Mouse (Mus musculus): Measurements from ENCODE around the gene Plod3.

Plod3 gene

DNA sequence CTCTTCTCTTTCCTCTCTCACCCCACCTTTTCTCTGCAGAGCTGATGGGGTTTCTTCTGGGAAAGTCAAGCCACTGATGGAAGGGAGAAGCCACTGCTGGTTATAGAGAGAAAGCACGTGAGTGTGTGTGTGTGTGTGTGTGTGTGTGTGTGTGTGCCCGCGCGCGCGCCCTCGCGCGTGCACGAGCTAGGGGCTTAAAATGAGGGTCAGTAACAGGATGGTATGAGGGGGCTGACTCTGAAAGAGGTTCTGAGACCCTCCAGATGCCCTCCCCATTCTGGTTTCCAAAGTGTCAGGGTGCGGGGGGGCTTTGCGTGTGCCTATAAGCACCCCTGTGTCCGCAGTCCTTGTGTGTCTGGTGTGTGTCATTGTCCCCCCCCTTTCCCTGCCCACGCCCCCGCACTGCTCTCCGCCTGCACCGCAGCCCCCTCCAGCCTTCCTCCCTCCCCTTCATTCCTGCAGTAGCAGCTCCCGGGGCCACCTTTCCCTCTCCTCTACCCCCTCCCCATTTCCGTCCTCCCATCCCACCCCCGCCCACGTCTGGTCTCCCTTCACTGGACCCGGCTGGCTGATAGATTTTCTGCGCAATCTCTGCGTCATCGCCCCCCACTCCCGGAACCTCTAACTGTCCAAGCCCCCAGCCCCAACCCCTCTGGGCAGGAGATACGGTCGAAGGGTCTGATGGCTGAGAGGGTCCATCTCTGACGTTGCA is 41.9 kb downstream of the Plod3 start:
- DNase-seq: peak; percentile 22

DNA sequence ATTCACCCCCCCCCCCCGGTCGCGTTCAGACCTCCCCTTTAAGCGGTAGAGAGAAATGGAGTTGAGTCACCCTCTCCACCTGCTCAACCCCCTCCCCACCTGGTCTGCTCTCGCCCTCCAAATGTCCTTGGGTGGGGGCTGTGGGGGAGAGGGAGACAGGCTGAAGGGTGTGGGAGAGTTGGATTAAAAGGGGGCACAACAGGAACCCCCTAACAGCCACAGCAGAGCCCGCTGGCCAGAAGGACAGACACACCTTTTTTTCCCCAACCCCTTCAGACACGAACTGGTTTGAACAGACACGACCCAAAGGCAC is 42.4 kb downstream of the Plod3 start:
- DNase-seq: peak; percentile 10

DNA sequence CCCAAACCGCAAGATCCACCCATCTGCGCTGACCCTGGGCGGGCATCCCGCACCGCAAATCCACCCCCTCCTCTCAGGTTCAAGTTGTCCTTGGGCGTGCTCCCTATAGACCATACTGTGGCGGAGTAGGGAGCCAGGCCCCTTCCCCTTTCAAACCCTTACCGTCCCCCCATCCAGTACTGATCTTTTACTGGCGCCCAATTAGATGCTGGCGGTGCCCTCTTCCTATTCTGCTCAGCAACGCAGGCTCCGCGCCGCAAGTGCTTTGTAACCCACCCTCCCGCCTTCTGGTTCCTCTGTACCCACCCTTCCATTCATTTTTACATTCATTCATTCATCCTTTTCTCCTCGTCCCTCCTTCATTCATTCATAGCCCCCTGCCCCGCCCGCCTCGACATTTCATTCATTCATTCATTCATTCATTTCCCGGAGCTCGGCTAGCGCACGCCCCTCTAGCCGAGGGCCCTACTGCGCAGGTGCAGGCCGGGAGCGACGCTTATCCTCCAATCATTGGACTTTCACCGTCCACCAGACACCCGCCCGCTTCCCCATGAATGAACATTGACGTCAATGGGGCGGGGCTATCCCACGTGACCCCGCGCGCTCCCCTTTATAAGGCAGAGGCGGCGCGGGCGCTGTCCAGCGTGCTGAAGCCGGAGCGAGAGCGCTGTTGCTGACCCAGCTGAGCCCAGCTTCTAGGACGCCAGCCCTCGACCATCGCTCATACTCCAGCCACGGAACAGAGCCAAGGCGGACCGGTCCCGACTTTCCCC is 43.0 kb downstream of the Plod3 start:
- DNase-seq: peak; percentile 96

DNA sequence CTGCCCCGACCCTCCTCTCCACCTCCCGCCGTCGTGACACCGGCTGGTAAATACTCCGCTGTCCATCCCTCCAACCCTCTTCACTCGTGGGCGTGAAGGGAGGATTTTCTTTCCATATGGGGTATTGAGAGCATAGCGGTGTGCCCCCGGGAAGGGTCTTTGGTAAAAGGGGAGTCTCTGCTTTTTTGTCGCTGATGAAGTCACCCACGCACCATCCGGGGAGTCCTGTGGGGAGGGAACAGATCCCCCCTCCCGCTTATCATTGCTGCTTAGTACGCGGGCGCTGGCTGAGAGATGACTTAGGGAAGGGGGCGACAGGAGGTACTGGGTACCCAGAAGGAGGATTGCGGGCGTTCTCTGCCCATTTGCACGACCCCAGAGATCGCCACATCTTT is 43.6 kb downstream of the Plod3 start:
- no peak for DNase-seq

DNA sequence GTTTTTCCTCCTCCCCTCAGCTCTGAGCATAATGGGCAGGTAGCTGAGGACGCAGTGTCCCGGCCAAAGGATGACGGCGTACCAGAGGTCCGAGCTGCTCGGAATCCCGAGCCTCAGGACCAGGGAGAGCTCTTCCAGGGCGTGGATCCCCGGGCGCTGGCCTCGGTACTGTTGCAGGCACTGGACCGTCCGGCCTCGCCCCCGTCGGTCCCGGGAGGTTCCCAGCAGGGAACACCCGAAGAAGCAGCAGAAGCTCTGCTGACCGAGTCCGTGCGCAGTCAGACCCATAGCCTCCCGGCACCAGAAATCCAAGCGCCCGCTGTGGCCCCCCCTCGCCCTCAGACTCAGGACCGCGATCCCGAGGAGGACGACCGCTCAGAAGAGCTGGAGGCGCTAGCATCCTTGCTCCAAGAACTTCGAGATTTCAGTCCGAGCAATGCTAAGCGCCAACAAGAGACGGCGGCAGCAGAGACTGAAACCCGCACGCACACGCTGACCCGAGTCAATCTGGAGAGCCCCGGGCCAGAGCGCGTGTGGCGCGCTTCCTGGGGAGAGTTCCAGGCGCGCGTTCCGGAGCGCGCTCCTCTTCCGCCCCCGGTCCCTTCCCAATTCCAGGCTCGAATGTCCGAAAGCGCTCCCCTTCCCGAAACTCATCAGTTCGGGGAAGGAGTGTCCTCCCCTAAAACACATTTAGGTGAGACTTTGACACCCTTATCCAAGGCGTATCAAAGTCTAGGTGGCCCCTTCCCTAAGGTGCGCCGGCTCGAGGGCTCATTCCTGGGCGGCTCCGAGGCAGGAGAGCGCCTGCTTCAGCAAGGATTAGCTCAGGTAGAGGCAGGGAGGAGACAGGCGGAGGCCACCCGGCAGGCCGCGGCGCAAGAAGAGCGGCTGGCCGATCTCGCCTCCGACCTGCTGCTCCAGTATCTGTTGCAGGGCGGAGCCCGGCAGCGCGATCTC is 44.5 kb downstream of the Plod3 start:
- peak; percentile 25 for DNase-seq

DNA sequence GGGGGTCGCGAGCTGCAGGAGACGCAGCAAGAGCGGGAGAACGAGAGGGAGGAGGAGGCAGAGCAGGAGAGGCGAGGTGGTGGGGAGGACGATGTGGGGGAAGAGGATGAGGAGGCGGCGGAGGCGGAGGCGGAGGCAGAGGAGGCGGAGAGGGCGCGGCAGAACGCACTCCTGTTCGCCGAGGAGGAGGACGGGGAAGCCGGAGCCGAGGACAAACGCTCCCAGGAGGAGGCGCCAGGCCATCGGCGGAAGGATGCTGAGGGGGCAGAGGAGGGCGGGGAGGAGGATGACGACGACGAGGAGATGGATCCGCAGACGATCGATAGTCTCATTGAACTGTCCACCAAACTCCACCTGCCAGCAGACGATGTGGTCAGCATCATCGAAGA is 45.2 kb downstream of the Plod3 start:
- peak; percentile 60 for DNase-seq

DNA sequence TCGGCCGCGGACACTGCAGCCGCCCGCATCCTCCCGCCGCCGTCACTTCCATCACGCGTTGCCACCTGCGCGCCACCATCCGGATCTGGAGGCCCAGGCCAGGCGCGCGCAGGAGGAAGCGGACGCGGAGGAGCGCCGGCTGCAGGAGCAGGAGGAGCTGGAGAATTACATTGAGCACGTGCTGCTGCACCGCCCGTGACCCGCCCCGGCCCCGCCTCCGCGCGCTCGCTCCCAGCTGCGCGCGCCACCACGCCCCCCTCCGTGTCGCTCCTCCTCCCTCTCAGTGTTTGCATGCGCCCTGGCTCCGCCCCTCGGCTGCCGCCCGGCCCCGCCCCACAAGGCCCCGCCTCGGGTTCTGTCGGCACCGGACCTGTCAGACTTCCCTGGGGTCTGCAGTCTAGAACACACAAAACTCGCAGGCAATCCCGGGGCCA is 45.8 kb downstream of the Plod3 start:
- peak; percentile 97 for DNase-seq

DNA sequence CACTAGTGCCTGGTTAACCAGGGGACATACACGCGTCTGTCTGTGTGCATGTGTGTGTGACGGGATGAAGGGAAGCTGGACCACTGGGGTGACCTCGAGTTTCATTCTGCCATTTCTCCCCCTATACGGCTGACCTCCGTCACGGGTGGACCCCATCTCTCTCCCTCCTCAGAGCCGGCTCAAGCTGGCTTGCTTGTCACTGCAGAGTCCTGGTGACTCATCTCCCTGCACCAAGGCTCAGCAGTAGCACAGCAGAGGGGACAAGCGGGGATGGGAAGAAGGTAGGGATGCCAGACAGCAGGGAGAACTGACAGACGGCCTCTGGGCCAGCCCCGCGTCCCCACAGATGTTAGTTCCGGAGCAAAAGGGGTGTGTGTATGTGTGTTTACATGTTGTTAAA is 49.4 kb downstream of the Plod3 start:
- DNase-seq: no peak

DNA sequence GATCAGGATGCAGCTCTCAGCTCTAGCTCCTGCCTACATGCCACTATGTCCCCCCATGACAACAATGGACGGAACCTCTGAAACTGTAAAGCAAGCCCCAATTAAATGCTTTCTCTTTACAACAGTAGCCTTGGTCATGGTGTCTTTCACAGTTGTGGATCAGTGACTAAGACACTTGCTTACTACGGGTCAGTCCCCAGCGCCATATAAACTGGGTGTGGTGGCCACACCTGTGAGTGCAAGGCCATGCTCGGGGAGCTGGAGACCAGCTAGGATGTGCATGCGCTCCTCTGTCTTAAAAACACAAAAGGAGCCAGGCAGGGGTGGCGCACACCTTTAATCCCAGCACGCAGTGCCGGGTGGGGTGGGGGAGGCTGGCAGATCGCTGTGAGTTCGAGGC is 52.6 kb downstream of the Plod3 start:
- DNase-seq: no peak

DNA sequence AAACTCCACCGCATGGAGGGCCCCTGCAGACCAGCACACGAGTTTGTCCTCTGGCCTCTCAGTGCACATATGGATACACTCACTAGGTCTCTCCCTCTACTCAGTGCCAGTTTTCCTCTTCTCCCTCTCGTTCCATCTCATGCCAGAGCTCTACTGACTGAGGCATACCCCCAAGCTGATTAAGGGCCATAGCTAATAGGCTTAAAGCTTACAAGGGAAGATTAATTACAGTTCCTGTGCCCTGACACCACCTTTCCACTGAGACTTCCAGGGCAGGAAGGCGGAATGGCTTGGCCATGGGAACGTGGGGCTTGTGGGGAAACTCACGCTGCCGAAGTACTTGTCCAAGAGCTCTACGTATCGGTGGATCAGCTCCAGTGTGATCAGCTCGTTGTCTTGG is 54.6 kb downstream of the Plod3 start:
- DNase-seq: no peak

DNA sequence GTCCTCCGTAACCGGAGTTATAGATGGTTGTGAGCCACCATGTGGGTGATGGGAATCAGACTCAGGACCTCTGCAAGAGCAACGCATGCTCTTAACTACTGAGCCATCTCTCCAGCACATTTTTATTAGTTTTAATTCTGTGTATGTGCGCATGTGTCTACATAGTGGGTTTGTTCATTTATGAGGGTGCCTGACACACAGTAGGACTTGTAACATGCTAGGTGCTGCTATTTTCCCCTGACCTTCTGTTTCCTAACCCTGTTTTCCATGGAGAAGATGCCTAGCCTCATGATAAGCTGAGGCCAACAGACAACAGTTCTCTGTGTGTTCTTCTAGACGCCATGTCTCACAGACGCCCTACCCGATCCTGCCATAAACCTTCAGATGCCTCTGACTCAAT is 57.2 kb downstream of the Plod3 start:
- no peak for DNase-seq

DNA sequence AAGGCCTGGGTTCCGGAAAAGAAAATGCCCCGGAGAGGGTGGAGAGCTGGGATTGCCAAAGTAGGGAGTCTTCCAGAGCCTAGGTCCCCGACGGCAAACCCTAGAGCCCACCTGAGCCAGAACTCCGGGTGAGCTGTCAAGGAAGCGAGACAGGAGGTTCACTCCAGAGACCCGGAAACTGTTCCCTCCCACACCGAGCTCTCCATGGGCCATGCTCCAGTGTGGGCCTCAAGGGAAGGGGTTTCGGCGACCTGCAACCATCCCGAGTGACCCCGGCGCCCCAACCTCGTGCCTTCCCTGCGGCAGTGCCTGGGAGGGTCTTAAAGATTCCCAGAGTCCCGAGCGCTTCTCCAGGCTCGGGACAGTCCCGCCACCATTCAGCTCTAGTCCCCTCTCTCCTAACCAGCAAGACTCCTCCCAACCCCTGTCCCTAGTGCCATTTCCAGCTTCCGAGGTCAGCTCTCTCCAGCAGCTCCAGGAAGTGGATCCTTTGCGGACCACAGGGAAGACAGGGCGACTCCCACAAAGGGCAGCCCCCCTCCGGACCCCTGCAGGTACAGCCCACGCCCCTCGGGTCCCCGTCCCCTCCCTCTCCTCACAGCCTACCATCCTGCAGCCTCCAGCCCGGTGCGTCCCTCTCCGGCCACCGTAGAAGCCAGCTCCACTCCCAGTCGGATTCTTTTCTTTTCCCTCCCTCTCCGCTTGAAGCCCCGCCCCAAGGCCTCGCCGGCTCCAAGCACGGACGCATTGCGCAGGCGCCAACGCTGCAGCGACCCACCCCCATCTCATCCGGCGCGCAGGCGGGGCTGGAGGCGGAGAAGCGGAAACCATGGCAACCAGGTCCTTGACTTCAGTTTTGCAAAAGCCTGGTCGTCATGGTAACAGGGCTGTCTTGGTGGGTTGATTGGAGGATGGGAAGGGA is 58.8 kb downstream of the Plod3 start, which contains the start of gene Ap1s1:
Ap1s1 (minus strand) TSS at position 734 of the 922 bp plus-strand sequence.
- peak; percentile 99 for DNase-seq

Data from thymus, postnatal 4 days (tissue).